Mouse (Mus musculus) myocyte (in vitro differentiated cells): ENCODE data around the gene Pla2g4b.

Experiments used
- MAX ChIP-seq: IDR thresholded peaks from one replicate; pipeline ENCODE4 v1.6.1; 2011; ENCODE audit warnings: low read depth, mild to moderate bottlenecking, control low read depth
- MYOD1 ChIP-seq, 3 experiments: IDR thresholded peaks; one replicate each; pipeline ENCODE4 v1.6.1; 2011; ENCODE audit warnings: control low read depth in 2 of 3, low read depth in 2 of 3, mild to moderate bottlenecking in 2 of 3, moderate library complexity in 1 of 3; ENCODE audit not compliant: insufficient read length in 2 of 3, control insufficient read depth in 1 of 3
- MYOG ChIP-seq, 3 experiments: IDR thresholded peaks; one replicate each; pipeline ENCODE4 v1.6.1; 2011; ENCODE audit warnings: control low read depth in 2 of 3, low read depth in 2 of 3, mild to moderate bottlenecking in 2 of 3; ENCODE audit not compliant: insufficient read length in 2 of 3, control insufficient read depth in 1 of 3, insufficient read depth in 1 of 3
- POLR2A ChIP-seq: IDR thresholded peaks from one replicate; pipeline ENCODE4 v1.6.1; 2011; ENCODE audit warnings: low read depth, mild to moderate bottlenecking, control low read depth, moderate library complexity; ENCODE audit not compliant: insufficient read length
- SRF ChIP-seq: IDR thresholded peaks from one replicate; pipeline ENCODE4 v1.6.1; 2011; ENCODE audit warnings: low read depth; ENCODE audit not compliant: control insufficient read depth, insufficient read length
- TCF12 ChIP-seq: IDR thresholded peaks from one replicate; pipeline ENCODE4 v1.6.1; 2011; ENCODE audit warnings: mild to moderate bottlenecking, control low read depth; ENCODE audit not compliant: poor library complexity, insufficient read depth, severe bottlenecking
- USF1 ChIP-seq: IDR thresholded peaks from one replicate; pipeline ENCODE4 v1.6.1; 2011; ENCODE audit warnings: low read depth, mild to moderate bottlenecking, control low read depth, moderate library complexity

GRCm38 (mm10) chr2:119993515-119993914 lies 39.7 kb upstream of the Pla2g4b start:
- TF ChIP-seq POLR2A (no peak), MYOG (IDR thresholded peaks at IDR 0.05; ENCODE audit: control insufficient read depth in 1 of 3, insufficient read depth in 1 of 3, insufficient read length in 2 of 3, low read depth in 2 of 3) (no peak), TCF12 (no peak), USF1 (no peak), MYOD1 (IDR thresholded peaks at IDR 0.05; ENCODE audit: control insufficient read depth in 1 of 3, insufficient read length in 2 of 3, low read depth in 2 of 3) (no peak), MAX (no peak), SRF (no peak)
